Mouse (Mus musculus) effector memory CD4-positive, alpha-beta T cell, adult 7 months (primary cell): ENCODE measurements around the gene Ppp2r3c. TPM values are rescaled to one million over a fixed set of nuclear protein-coding genes. Genes with fewer than 3 reads are reported as not detected.

ENCODE experiments used
- polyA plus RNA-seq: library from polyadenylated mRNA; unstranded; fragments of 100-300 nt; shearing (Covaris generic); gene quantifications from one replicate; pipeline ENCODE4 v1.2.1, GENCODE M21; 2017

Ppp2r3c gene
- polyA plus RNA-seq, result 17.6 TPM

GRCm38 (mm10) chr12:55302485-55303441 is at the start of gene Ppp2r3c:
Gene Ppp2r3c, minus strand, starts transcription at chr12:55302998.

GRCm38 (mm10) chr12:55299336-55299735 is 3.5 kb downstream of the Ppp2r3c start, which contains the start of gene 1110008L16Rik:
Gene 1110008L16Rik, plus strand, starts transcription at chr12:55299577.

GRCm38 (mm10) chr12:55229626-55230519 is 72.9 kb downstream of the Ppp2r3c start, which contains the start of gene Srp54c:
Gene Srp54c, plus strand, starts transcription at chr12:55230168.

Other genes with a start within 250 kb of the Ppp2r3c start
- gene 2700097O09Rik, start 222.9 kb downstream of the Ppp2r3c start, polyA plus RNA-seq, result 28.7 TPM
- gene Srp54a, start 222.7 kb downstream of the Ppp2r3c start, polyA plus RNA-seq, result 204 TPM
- gene Fam177a, start 178.5 kb downstream of the Ppp2r3c start, polyA plus RNA-seq, result 57.2 TPM
- 61.9 TPM for gene Srp54b, start 147.9 kb downstream of the Ppp2r3c start, polyA plus RNA-seq
- gene 1700047I17Rik2, start 103.4 kb downstream of the Ppp2r3c start, polyA plus RNA-seq, result not detected
- gene Srp54c, start 72.8 kb downstream of the Ppp2r3c start, polyA plus RNA-seq, result 119 TPM
- 5.4 TPM for gene 1110008L16Rik, start 3.4 kb downstream of the Ppp2r3c start, polyA plus RNA-seq
- gene Psma6, start 81.2 kb upstream of the Ppp2r3c start, polyA plus RNA-seq, result 199 TPM
- gene Nfkbia, start 189.6 kb upstream of the Ppp2r3c start, polyA plus RNA-seq, result 3,639 TPM